Comparison of ENCODE assay signal across 7 mouse cellular contexts in genomic region chr10:80398174-80398535, GRCm38 (mm10). TPM values are rescaled to one million over a fixed set of nuclear protein-coding genes. Genes with fewer than 3 reads are reported as not detected.
DNase-seq lines count a peak whose midpoint lies in the region; ATAC-seq lines count a peak whose summit lies in the region.

No protein-coding gene starts in this region.

- DNase-seq in forebrain, embryonic 10.5 days (ENCODE audit: extremely low spot score, low spot score), result no peak
- DNase-seq in layer of hippocampus, postnatal 25 days (ENCODE audit: extremely low spot score in 1 of 2, low spot score in 1 of 2), result no peak
- no peak for DNase-seq in thymus, postnatal 0 days (ENCODE audit: low spot score)

- 0% methylated on average over 1 of the region's 1 CpGs for whole genome bisulfite sequencing in forebrain, embryonic 10.5 days
- 0% methylated on average over 1 of the region's 1 CpGs for WGBS in limb, embryonic 13.5 days
- 0% methylated on average over 1 of the region's 1 CpGs for WGBS in stomach, embryonic 16.5 days

- peak overlapping the region; percentile 99 for H3K27ac ChIP-seq in forebrain, embryonic 10.5 days
- H3K27ac ChIP-seq in limb, embryonic 13.5 days, result peak overlapping the region; percentile 99
- H3K27ac ChIP-seq in stomach, embryonic 16.5 days (ENCODE audit: low read length), result peak overlapping the region; percentile 100

- H3K9me3 ChIP-seq in megakaryocyte, embryonic 14.5 days, result 0 out of 2 replicates have a peak, but pooled peaks cover under 1% of the 10 kb centered on the region
- H3K9me3 ChIP-seq in forebrain, embryonic 10.5 days, result no peaks in the 10 kb centered on the region
- no peaks in the 10 kb centered on the region for H3K9me3 ChIP-seq in limb, embryonic 13.5 days
- no peaks in the 10 kb centered on the region for H3K9me3 ChIP-seq in stomach, embryonic 16.5 days (replicated peaks; ENCODE audit: control insufficient read depth, low read length)

- H3K4me1 ChIP-seq in megakaryocyte, embryonic 14.5 days, result peaks cover 70% of the 10 kb centered on the region
- H3K4me1 ChIP-seq in forebrain, embryonic 10.5 days, result peaks cover 43% of the 10 kb centered on the region
- H3K4me1 ChIP-seq in limb, embryonic 13.5 days, result peaks cover 30% of the 10 kb centered on the region
- peaks cover 20% of the 10 kb centered on the region for H3K4me1 ChIP-seq in stomach, embryonic 16.5 days (ENCODE audit: control insufficient read depth, insufficient read depth, low read length)

- H3K9ac ChIP-seq in limb, embryonic 13.5 days, result peak overlapping the region; percentile 97
- peak overlapping the region; percentile 94 for H3K9ac ChIP-seq in stomach, embryonic 16.5 days (ENCODE audit: low read length)

- no peak for ATAC-seq in megakaryocyte, adult 5-6 weeks (ENCODE audit: poor library complexity, severe bottlenecking)
- ATAC-seq in limb, embryonic 13.5 days (ENCODE audit: low FRiP score, low read depth), result no peak
- ATAC-seq in stomach, embryonic 16.5 days (ENCODE audit: insufficient read depth, low FRiP score), result no peak

- peak overlapping the region; percentile 77 for H3K4me2 ChIP-seq in limb, embryonic 13.5 days (replicated peaks)
- peak overlapping the region; percentile 95 for H3K4me2 ChIP-seq in stomach, embryonic 16.5 days (ENCODE audit: low read depth, low read length)

- H3K36me3 ChIP-seq in megakaryocyte, embryonic 14.5 days (replicated peaks; ENCODE audit: low read length), result peaks cover 66% of the 10 kb centered on the region
- H3K36me3 ChIP-seq in forebrain, embryonic 10.5 days (replicated peaks), result peaks cover 71% of the 10 kb centered on the region
- H3K36me3 ChIP-seq in limb, embryonic 13.5 days, result peaks cover 61% of the 10 kb centered on the region
- H3K36me3 ChIP-seq in stomach, embryonic 16.5 days (ENCODE audit: control insufficient read depth, insufficient read depth, low read length), result peaks cover 28% of the 10 kb centered on the region

- no peaks in the 10 kb centered on the region for H3K27me3 ChIP-seq in megakaryocyte, embryonic 14.5 days (replicated peaks)
- no peaks in the 10 kb centered on the region for H3K27me3 ChIP-seq in forebrain, embryonic 10.5 days (ENCODE audit: poor library complexity, severe bottlenecking)
- H3K27me3 ChIP-seq in limb, embryonic 13.5 days, result no peaks in the 10 kb centered on the region
- H3K27me3 ChIP-seq in stomach, embryonic 16.5 days (ENCODE audit: control insufficient read depth, insufficient read depth, low read length), result no peaks in the 10 kb centered on the region

- peak overlapping the region; percentile 91 for H3K4me3 ChIP-seq in megakaryocyte, embryonic 14.5 days (replicated peaks)
- peak overlapping the region; percentile 78 for H3K4me3 ChIP-seq in forebrain, embryonic 10.5 days
- H3K4me3 ChIP-seq in limb, embryonic 13.5 days, result peak overlapping the region; percentile 73
- H3K4me3 ChIP-seq in stomach, embryonic 16.5 days (replicated peaks; ENCODE audit: low read length), result peak overlapping the region; percentile 81

RNA-seq across cellular contexts. Expression of gene Mbd3, which starts 1.2 kb away (rescaled TPM):
- polyA plus RNA-seq in megakaryocyte, embryonic 14.5 days (2012; ENCODE audit: insufficient read depth, low replicate concordance), result 199 and 247 TPM in 2 replicates
- 38.8 and 40.6 TPM in 2 replicates for total RNA-seq in megakaryocyte, adult 5-6 weeks (2015)
- total RNA-seq in megakaryocyte, adult 5-6 weeks (2017), result 39.8 and 40.0 TPM in 2 replicates
- polyA plus RNA-seq in forebrain, embryonic 10.5 days (2016; fragmentation: Nextera tagmentation; extraction: Ambion mirVana), result 343 and 346 TPM in 2 replicates
- 276 and 288 TPM in 2 replicates for polyA plus RNA-seq in limb, embryonic 13.5 days (2015; fragmentation: Nextera tagmentation; extraction: Ambion mirVana)
- 131 and 139 TPM in 2 replicates for polyA plus RNA-seq in stomach, embryonic 16.5 days (2015; fragmentation: Nextera tagmentation; extraction: Ambion mirVana)
- 100 to 1,000 TPM; 138 to 159 TPM for total RNA-seq in layer of hippocampus, postnatal 25 days (2021)
- polyA plus RNA-seq in thymus, postnatal 0 days (2015; fragmentation: Nextera tagmentation; extraction: Ambion mirVana), result 151 and 166 TPM in 2 replicates

RNA-seq across cellular contexts. Expression of gene Uqcr11, which starts 8.5 kb away (rescaled TPM):
- polyA plus RNA-seq in megakaryocyte, embryonic 14.5 days (2012; ENCODE audit: insufficient read depth, low replicate concordance), result 441 and 1,591 TPM in 2 replicates
- total RNA-seq in megakaryocyte, adult 5-6 weeks (2015), result 107 and 108 TPM in 2 replicates
- total RNA-seq in megakaryocyte, adult 5-6 weeks (2017), result 122 and 129 TPM in 2 replicates
- 625 and 631 TPM in 2 replicates for polyA plus RNA-seq in forebrain, embryonic 10.5 days (2016; fragmentation: Nextera tagmentation; extraction: Ambion mirVana)
- polyA plus RNA-seq in limb, embryonic 13.5 days (2015; fragmentation: Nextera tagmentation; extraction: Ambion mirVana), result 443 and 459 TPM in 2 replicates
- polyA plus RNA-seq in stomach, embryonic 16.5 days (2015; fragmentation: Nextera tagmentation; extraction: Ambion mirVana), result 669 and 707 TPM in 2 replicates
- 100 to 1,000 TPM; 520 to 551 TPM for total RNA-seq in layer of hippocampus, postnatal 25 days (2021)
- polyA plus RNA-seq in thymus, postnatal 0 days (2015; fragmentation: Nextera tagmentation; extraction: Ambion mirVana), result 635 and 689 TPM in 2 replicates

RNA-seq across cellular contexts. Expression of gene Mex3d, which starts 10.7 kb away (rescaled TPM):
- polyA plus RNA-seq in megakaryocyte, embryonic 14.5 days (2012; ENCODE audit: insufficient read depth, low replicate concordance), result 17.2 and 29.0 TPM in 2 replicates
- total RNA-seq in megakaryocyte, adult 5-6 weeks (2015), result 2.4 and 2.6 TPM in 2 replicates
- total RNA-seq in megakaryocyte, adult 5-6 weeks (2017), result 2.6 and 5.0 TPM in 2 replicates
- 6.8 and 7.0 TPM in 2 replicates for polyA plus RNA-seq in forebrain, embryonic 10.5 days (2016; fragmentation: Nextera tagmentation; extraction: Ambion mirVana)
- 9.2 and 9.5 TPM in 2 replicates for polyA plus RNA-seq in limb, embryonic 13.5 days (2015; fragmentation: Nextera tagmentation; extraction: Ambion mirVana)
- polyA plus RNA-seq in stomach, embryonic 16.5 days (2015; fragmentation: Nextera tagmentation; extraction: Ambion mirVana), result 3.0 and 4.1 TPM in 2 replicates
- 10 to 100 TPM; 18.9 to 19.3 TPM for total RNA-seq in layer of hippocampus, postnatal 25 days (2021)
- 3.2 and 4.7 TPM in 2 replicates for polyA plus RNA-seq in thymus, postnatal 0 days (2015; fragmentation: Nextera tagmentation; extraction: Ambion mirVana)

RNA-seq across cellular contexts. Expression of gene Tcf3, which starts 35.3 kb away (rescaled TPM):
- polyA plus RNA-seq in megakaryocyte, embryonic 14.5 days (2012; ENCODE audit: insufficient read depth, low replicate concordance), result 168 and 304 TPM in 2 replicates
- 17.2 and 20.3 TPM in 2 replicates for total RNA-seq in megakaryocyte, adult 5-6 weeks (2015)
- 22.4 and 24.2 TPM in 2 replicates for total RNA-seq in megakaryocyte, adult 5-6 weeks (2017)
- 191 and 199 TPM in 2 replicates for polyA plus RNA-seq in forebrain, embryonic 10.5 days (2016; fragmentation: Nextera tagmentation; extraction: Ambion mirVana)
- 153 and 157 TPM in 2 replicates for polyA plus RNA-seq in limb, embryonic 13.5 days (2015; fragmentation: Nextera tagmentation; extraction: Ambion mirVana)
- polyA plus RNA-seq in stomach, embryonic 16.5 days (2015; fragmentation: Nextera tagmentation; extraction: Ambion mirVana), result 46.1 and 57.9 TPM in 2 replicates
- total RNA-seq in layer of hippocampus, postnatal 25 days (2021), result 10 to 100 TPM; 26.9 to 32.1 TPM
- polyA plus RNA-seq in thymus, postnatal 0 days (2015; fragmentation: Nextera tagmentation; extraction: Ambion mirVana), result 89.7 and 96.8 TPM in 2 replicates

RNA-seq across cellular contexts. Expression of gene Plk5, which starts 41.9 kb away (rescaled TPM):
- not detected in 2 replicates for polyA plus RNA-seq in megakaryocyte, embryonic 14.5 days (2012; ENCODE audit: insufficient read depth, low replicate concordance)
- total RNA-seq in megakaryocyte, adult 5-6 weeks (2015), result not detected in 2 replicates
- total RNA-seq in megakaryocyte, adult 5-6 weeks (2017), result not detected in 2 replicates
- 0.43 and 0.71 TPM in 2 replicates for polyA plus RNA-seq in forebrain, embryonic 10.5 days (2016; fragmentation: Nextera tagmentation; extraction: Ambion mirVana)
- polyA plus RNA-seq in limb, embryonic 13.5 days (2015; fragmentation: Nextera tagmentation; extraction: Ambion mirVana), result 1.2 and 2.2 TPM in 2 replicates
- 0.14 and 0.61 TPM in 2 replicates for polyA plus RNA-seq in stomach, embryonic 16.5 days (2015; fragmentation: Nextera tagmentation; extraction: Ambion mirVana)
- 10 to 100 TPM; 14.6 to 16.9 TPM for total RNA-seq in layer of hippocampus, postnatal 25 days (2021)
- polyA plus RNA-seq in thymus, postnatal 0 days (2015; fragmentation: Nextera tagmentation; extraction: Ambion mirVana), result 0.17 and 0.21 TPM in 2 replicates
